In genomic region chr19:53757432-53758109, GRCm38 (mm10) we compare ENCODE assay signal across 19 mouse cellular contexts.
A peak's percentile ranks its signal among the peaks of the same experiment; 100 is the strongest.
DNase-seq lines count a peak whose midpoint lies in the region; ATAC-seq and TF ChIP-seq lines count a peak whose summit lies in the region.
"Had no signal": no experiment of that assay in that cellular context is flagged by ENCODE, and none has a peak within 500 bp of the region (broad histone marks: within the 10 kb centered on the region; RNA-seq: fewer than 3 reads in every experiment).

No protein-coding gene starts in this region.

- ATAC-seq in heart, embryonic 12.5 days (ENCODE audit: insufficient number of reproducible peaks, low FRiP score), result no peak
- ATAC-seq in hindbrain, embryonic 14.5 days (ENCODE audit: low FRiP score), result no peak
- ATAC-seq: activated CD4-positive, CD25-positive, alpha-beta regulatory T cell, adult 4 months; forebrain, embryonic 14.5 days; Patski had no signal

- TF ChIP-seq POLR2A in heart, adult 2 months (IDR thresholded peaks at IDR 0.05; ENCODE audit: insufficient read depth, low read depth, low read length), result no peak

- 43% methylated on average over 17 of the region's 17 CpGs for WGBS in heart, adult 2 months
- WGBS in heart, embryonic 12.5 days, result 73% methylated on average over 17 of the region's 17 CpGs
- WGBS in hindbrain, embryonic 14.5 days, result 91% methylated on average over 17 of the region's 17 CpGs

- peak; percentile 58; the same call in 1 of the 2 replicates for TF ChIP-seq EP300 in heart, adult 2 months (IDR thresholded peaks at IDR 0.05; ENCODE audit: insufficient read depth, low read depth, low read length)

- DNase-seq in heart, adult 2 months, result peak in 1 of 2 experiments; percentile 58
- DNase-seq in left cerebral cortex, adult 2 months (ENCODE audit: extremely low spot score in 1 of 2, low spot score in 2 of 2), result peak; percentile 24 to 28
- DNase-seq in left cerebral cortex, adult 8-10 months (ENCODE audit: low spot score in 2 of 2), result no peak
- DNase-seq in heart, postnatal 10 days, result peak; percentile 69 to 72
- DNase-seq in left cerebral cortex, postnatal 25 days (ENCODE audit: low spot score in 2 of 2), result peak; percentile 14 to 59
- DNase-seq in hindbrain, embryonic 14.5 days (ENCODE audit: low spot score), result no peak
- DNase-seq: adrenal gland, postnatal 14 days; cerebellum, adult 8-10 months; gastrocnemius, postnatal 10 days; kidney, adult 18-20 months; kidney, postnatal 10 days; lung, adult 18-20 months; thymus, adult 18-20 months had no signal

- H3K27ac ChIP-seq in heart, adult 2 months, result peak overlapping the region; percentile 72
- no peak overlapping the region for H3K27ac ChIP-seq in heart, embryonic 12.5 days (ENCODE audit: poor library complexity, severe bottlenecking)
- H3K27ac ChIP-seq in left cerebral cortex, adult 2 months, result no peak overlapping the region
- H3K27ac ChIP-seq in hindbrain, embryonic 14.5 days, result no peak overlapping the region
- H3K27ac ChIP-seq: neural tube, embryonic 13.5 days had no signal

- H3K79me2 ChIP-seq in heart, adult 2 months (replicated peaks; ENCODE audit: control insufficient read depth, insufficient read depth, low read length), result no peaks in the 10 kb centered on the region

- intact Hi-C loops in heart, adult 2 months (cut with DNase I), result loop anchor here (10.0 kb wide), 1 partner anchor 83 kb away; the partner anchor contains the start of gene Rbm20
- intact Hi-C loops in left cerebral cortex, adult 2 months (cut with DNase I), result no loop called here
- intact Hi-C loops in heart, postnatal 10 days (cut with DNase I), result no loop called here
- intact Hi-C loops in left cerebral cortex, postnatal 25 days (cut with DNase I), result no loop called here

- H3K36me3 ChIP-seq in heart, adult 2 months (ENCODE audit: control insufficient read depth, insufficient read depth, low read length), result peaks cover 6% of the 10 kb centered on the region; the same call in 1 of the 2 replicates
- 0 out of 2 replicates have a peak, but pooled peaks cover 3% of the 10 kb centered on the region for H3K36me3 ChIP-seq in heart, embryonic 12.5 days
- no peaks in the 10 kb centered on the region for H3K36me3 ChIP-seq in hindbrain, embryonic 14.5 days (replicated peaks; ENCODE audit: control insufficient read depth, insufficient read depth)
- H3K36me3 ChIP-seq: neural tube, embryonic 13.5 days had no signal

- H3K27me3 ChIP-seq in heart, adult 2 months (ENCODE audit: control insufficient read depth, insufficient read depth, low read length), result no peaks in the 10 kb centered on the region
- no peaks in the 10 kb centered on the region for H3K27me3 ChIP-seq in heart, embryonic 12.5 days (replicated peaks)
- H3K27me3 ChIP-seq in hindbrain, embryonic 14.5 days (ENCODE audit: control insufficient read depth, insufficient read depth, low read length), result no peaks in the 10 kb centered on the region
- H3K27me3 ChIP-seq: neural tube, embryonic 13.5 days; Patski had no signal

- no peak for TF ChIP-seq CTCF in heart, adult 2 months (IDR thresholded peaks at IDR 0.05)
- no peak for TF ChIP-seq CTCF in left cerebral cortex, adult 2 months (IDR thresholded peaks at IDR 0.05)

- no peak overlapping the region for H3K4me2 ChIP-seq in heart, embryonic 12.5 days
- H3K4me2 ChIP-seq in hindbrain, embryonic 14.5 days (replicated peaks), result no peak overlapping the region
- H3K4me2 ChIP-seq: neural tube, embryonic 13.5 days had no signal

- peaks cover 14% of the 10 kb centered on the region for H3K4me1 ChIP-seq in heart, adult 2 months (ENCODE audit: control insufficient read depth, insufficient read depth, low read length)
- H3K4me1 ChIP-seq in heart, embryonic 12.5 days (replicated peaks), result peaks cover 52% of the 10 kb centered on the region
- no peaks in the 10 kb centered on the region for H3K4me1 ChIP-seq in hindbrain, embryonic 14.5 days (replicated peaks; ENCODE audit: control insufficient read depth, insufficient read depth, low read length)
- H3K4me1 ChIP-seq: neural tube, embryonic 13.5 days had no signal

- no peak overlapping the region for H3K4me3 ChIP-seq in heart, adult 2 months
- H3K4me3 ChIP-seq in heart, embryonic 12.5 days, result no peak overlapping the region
- H3K4me3 ChIP-seq in left cerebral cortex, adult 2 months, result no peak overlapping the region
- no peak overlapping the region for H3K4me3 ChIP-seq in hindbrain, embryonic 14.5 days (replicated peaks; ENCODE audit: low read length)
- H3K4me3 ChIP-seq: erythroblast, embryonic 14.5 days; neural tube, embryonic 13.5 days had no signal

- H3K9me3 ChIP-seq in heart, embryonic 12.5 days (replicated peaks), result no peaks in the 10 kb centered on the region
- no peaks in the 10 kb centered on the region for H3K9me3 ChIP-seq in hindbrain, embryonic 14.5 days (ENCODE audit: control insufficient read depth, low read length)
- H3K9me3 ChIP-seq: neural tube, embryonic 13.5 days had no signal

- no peak overlapping the region for H3K9ac ChIP-seq in heart, adult 2 months (ENCODE audit: low read depth, low read length)
- H3K9ac ChIP-seq in heart, embryonic 12.5 days, result no peak overlapping the region
- H3K9ac ChIP-seq in hindbrain, embryonic 14.5 days, result no peak overlapping the region
- H3K9ac ChIP-seq: neural tube, embryonic 13.5 days had no signal

Comparison
In these comparisons a context has a peak if more than half of its experiments do, and no peak if none do; other contexts are left out.
1. DNase-seq: peak in left cerebral cortex, adult 2 months (2 of 2), heart, postnatal 10 days (2 of 2) and left cerebral cortex, postnatal 25 days (2 of 2); none in left cerebral cortex, adult 8-10 months (0 of 2) and hindbrain, embryonic 14.5 days (single experiment).